Mouse (Mus musculus) fibroblast of lung, adult 2 months (primary cell): ENCODE measurements around the gene Eef2k.
"Not testable (repeated sequence)": the region's sequence is repeated elsewhere in the genome, so short reads cannot be mapped to it uniquely, and the experiment has no call there.

ENCODE experiments used
- DNase-seq: peaks from one replicate; pipeline ENCODE4 v3.0.0-alpha.2; 2011; ENCODE audit warnings: low read depth

Gene Eef2k

GRCm38 (mm10) chr7:120940343-120940742, 97.7 kb downstream of the Eef2k start:
- DNase-seq = no peak

GRCm38 (mm10) chr7:120941214-120941613, 98.6 kb downstream of the Eef2k start:
- no peak for DNase-seq

GRCm38 (mm10) chr7:120942506-120942905, 99.9 kb downstream of the Eef2k start:
- DNase-seq = no peak

GRCm38 (mm10) chr7:120943936-120944509, 101.4 kb downstream of the Eef2k start:
- no peak for DNase-seq

- not testable (repeated sequence) for DNase-seq
Observed at GRCm38 (mm10) chr7:120953591-120953990, 111.0 kb downstream of the Eef2k start.
